In genomic region chr9:83805977-83806815, GRCm38 (mm10) we compare ENCODE assay signal across 8 mouse cellular contexts. TPM values are rescaled to one million over a fixed set of nuclear protein-coding genes. Genes with fewer than 3 reads are reported as not detected.
DNase-seq lines count a peak whose midpoint lies in the region; ATAC-seq lines count a peak whose summit lies in the region.

TSS of gene Elovl4 (minus strand) at chr9:83806277.

- no peaks in the 10 kb centered on the region for H3K27me3 ChIP-seq in hindbrain, embryonic 15.5 days

- H3K9me3 ChIP-seq in hindbrain, embryonic 15.5 days = no peaks in the 10 kb centered on the region

- H3K4me3 ChIP-seq in hindbrain, embryonic 15.5 days = peak within 1 kb of the TSS; percentile 97

- peak within 1 kb of the TSS; percentile 99 for H3K9ac ChIP-seq in hindbrain, embryonic 15.5 days

- WGBS in hindbrain, embryonic 15.5 days = 2% methylated on average over 68 of the region's 71 CpGs

- no peaks in the 10 kb centered on the region for H3K36me3 ChIP-seq in hindbrain, embryonic 15.5 days

- peak; percentile 93 for ATAC-seq in hindbrain, embryonic 15.5 days (ENCODE audit: low FRiP score, low read depth)

- H3K4me2 ChIP-seq in hindbrain, embryonic 15.5 days = peak within 1 kb of the TSS; percentile 79

- DNase-seq in ZHBTc4 (ENCODE audit: low read depth, low spot score) = peak; percentile 75
- peak; percentile 62 to 85 for DNase-seq in cerebellum, postnatal 4 days (ENCODE audit: low spot score in 2 of 2)
- DNase-seq in gastrocnemius, adult 8-10 months (ENCODE audit: low spot score in 2 of 2) = peak; percentile 4 to 23
- DNase-seq in left cerebral cortex, adult 11 months (ENCODE audit: low spot score) = peak; percentile 78
- peak; percentile 38 for DNase-seq in lung, postnatal 14 days
- DNase-seq in ovary, postnatal 36 days (ENCODE audit: low spot score) = peak; percentile 59
- peak; percentile 55 for DNase-seq in urinary bladder, adult 2 months (ENCODE audit: low spot score)

- peaks cover 35% of the 10 kb centered on the region for H3K4me1 ChIP-seq in hindbrain, embryonic 15.5 days (replicated peaks)

- H3K27ac ChIP-seq in hindbrain, embryonic 15.5 days (replicated peaks) = peak within 1 kb of the TSS; percentile 97

RNA-seq across cellular contexts. Expression of gene Elovl4, which starts in this region (rescaled TPM):
- total RNA-seq in gastrocnemius, adult 8-10 months (2022) = under 1 TPM in 3 of 4 experiments, not detected in 1; 0.12 to 0.35 (median 0.12) TPM
- polyA plus RNA-seq in hindbrain, embryonic 15.5 days (2015; fragmentation: Nextera tagmentation; extraction: Ambion mirVana) = 106 and 112 TPM in 2 replicates
- polyA plus RNA-seq in urinary bladder, adult 2 months (2012; rRNA removed) = 8.9 and 9.0 TPM in 2 replicates

Comparison
In these comparisons a context has a peak if more than half of its experiments do, and no peak if none do; other contexts are left out.
1. Peak in every context shown above with its lines: DNase-seq, ATAC-seq, H3K4me3 ChIP-seq and H3K27ac ChIP-seq.
2. RNA of gene Elovl4 (polyA plus RNA-seq): 106 to 112 TPM in hindbrain, embryonic 15.5 days; 8.9 to 9.0 TPM in urinary bladder, adult 2 months; every median in the first group is over 10 times any median in the second.
3. Peak in DNase-seq in gastrocnemius, adult 8-10 months; RNA of the gene not detected or under 1 TPM.
4. DNase-seq: peak in every context shown above with its lines; median percentile 78 in left cerebral cortex, adult 11 months; 75 in ZHBTc4; 74 in cerebellum, postnatal 4 days; 59 in ovary, postnatal 36 days; 55 in urinary bladder, adult 2 months; 38 in lung, postnatal 14 days; 14 in gastrocnemius, adult 8-10 months.